Mouse (Mus musculus): Measurements from ENCODE around the gene Ppp1r15a. TPM values are rescaled to one million over a fixed set of nuclear protein-coding genes. Genes with fewer than 3 reads are reported as not detected.
A peak's percentile ranks its signal among the peaks of the same experiment; 100 is the strongest.

The Ppp1r15a gene
- polyA plus RNA-seq, 1 experiment from 2014 or later, result 21.9 TPM

DNA sequence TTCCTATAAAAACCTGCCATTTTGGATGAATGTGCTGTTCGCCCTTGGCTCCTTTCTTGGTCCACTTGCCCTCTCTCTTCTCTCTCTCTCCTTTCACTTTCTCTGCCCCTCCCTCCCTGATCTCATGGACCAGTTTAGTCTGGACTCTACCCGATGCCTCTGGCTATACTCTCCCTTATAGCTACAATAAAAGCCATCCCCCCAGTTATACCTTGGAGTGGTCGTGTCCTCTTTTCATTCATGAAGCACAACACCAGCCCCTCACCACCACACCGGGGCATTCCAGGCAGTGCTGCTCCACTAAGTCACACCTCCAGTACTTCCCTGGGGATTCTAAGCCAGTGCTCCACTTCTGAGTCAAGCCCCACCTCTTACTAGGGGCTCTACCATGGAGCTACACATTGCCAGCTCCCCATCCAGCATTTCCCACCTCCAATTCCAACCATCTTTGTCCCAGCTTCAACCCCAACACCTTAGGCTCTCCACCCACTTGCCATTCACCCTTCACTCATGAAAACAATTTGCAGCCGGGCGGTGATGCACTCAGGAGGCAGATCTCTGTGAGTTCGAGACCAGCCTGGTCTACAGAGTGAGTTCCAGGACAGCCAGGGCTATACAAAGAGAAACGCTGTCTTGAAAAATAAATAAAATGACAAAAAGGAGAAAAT lies 41.2 kb upstream of the Ppp1r15a start:
- Histone ChIP-seq H3K9ac (ENCODE audit: low read depth, low read length) (peak overlapping the region; percentile 59; the same call in 1 of the 2 replicates), H3K27ac (replicated peaks; ENCODE audit: low read depth, low read length) (peak overlapping the region; percentile 88), H3K27me3 (replicated peaks; ENCODE audit: control insufficient read depth, insufficient read depth, low read length) (no peaks in the 10 kb centered on the region), H3K4me3 (ENCODE audit: low read depth, low read length) (peak overlapping the region; percentile 42), H3K4me1 (ENCODE audit: control insufficient read depth, insufficient read depth, low read length) (peaks cover 26% of the 10 kb centered on the region), H3K4me2 (ENCODE audit: low read depth, low read length) (peak overlapping the region; percentile 79), H3K9me3 (ENCODE audit: control insufficient read depth, low read length) (no peaks in the 10 kb centered on the region), H3K36me3 (ENCODE audit: control insufficient read depth, insufficient read depth, low read length) (no peaks in the 10 kb centered on the region)
- 68% methylated on average over 8 of the region's 8 CpGs for WGBS
- DNase-seq (ENCODE audit: low spot score) (no peak), ATAC-seq (ENCODE audit: low read depth) (no peak)

DNA sequence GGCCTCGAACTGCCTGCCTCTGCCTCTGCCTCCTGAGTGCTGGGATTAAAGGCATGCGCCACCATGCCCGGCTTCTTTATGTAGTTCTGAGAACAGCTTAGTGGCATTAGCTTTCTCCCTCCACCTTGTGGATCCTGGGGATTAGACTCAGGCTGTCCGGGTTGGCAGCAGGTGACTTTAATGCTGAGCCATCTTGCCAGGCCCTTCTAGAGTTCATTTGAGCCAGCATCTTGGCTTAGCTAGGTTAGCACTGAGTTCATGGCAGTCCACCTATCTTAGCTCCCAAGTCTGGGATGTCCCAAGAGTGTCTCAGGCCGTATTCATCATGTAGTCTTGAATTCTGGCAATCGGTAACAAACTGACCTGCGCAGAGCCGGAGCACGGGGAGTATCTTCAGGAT lies 39.4 kb upstream of the Ppp1r15a start:
- no peak for DNase-seq (ENCODE audit: low spot score)
- Histone ChIP-seq H3K9me3 (ENCODE audit: control insufficient read depth, low read length) (no peaks in the 10 kb centered on the region), H3K9ac (ENCODE audit: low read depth, low read length) (no peak overlapping the region), H3K27me3 (replicated peaks; ENCODE audit: control insufficient read depth, insufficient read depth, low read length) (no peaks in the 10 kb centered on the region), H3K4me2 (ENCODE audit: low read depth, low read length) (no peak overlapping the region), H3K27ac (replicated peaks; ENCODE audit: low read depth, low read length) (no peak overlapping the region), H3K4me1 (ENCODE audit: control insufficient read depth, insufficient read depth, low read length) (peaks cover 18% of the 10 kb centered on the region), H3K36me3 (ENCODE audit: control insufficient read depth, insufficient read depth, low read length) (no peaks in the 10 kb centered on the region), H3K4me3 (ENCODE audit: low read depth, low read length) (no peak overlapping the region)
- ATAC-seq (ENCODE audit: low read depth), result no peak
- WGBS, result 87% methylated on average over 9 of the region's 9 CpGs

DNA sequence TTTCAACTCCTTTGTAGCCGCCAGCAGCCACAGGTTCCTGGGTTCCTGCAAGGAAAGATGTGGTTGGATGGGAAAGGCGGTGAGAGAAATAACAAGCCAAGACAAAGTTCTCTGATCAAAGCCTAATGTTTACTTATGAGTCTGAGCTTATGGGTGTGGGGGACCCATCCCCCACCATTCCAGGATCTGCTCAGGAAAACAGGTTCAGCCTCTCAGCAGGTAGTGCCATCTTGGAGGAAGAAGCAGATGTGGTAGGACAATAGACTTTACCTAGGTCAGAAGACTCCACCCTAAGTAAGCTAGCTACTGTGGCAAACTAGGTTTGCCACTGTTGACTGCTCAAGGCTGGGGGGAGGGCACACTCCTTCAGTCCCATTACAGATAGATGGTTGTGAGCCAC lies 38.7 kb upstream of the Ppp1r15a start:
- 77% methylated on average over 2 of the region's 2 CpGs for WGBS
- no peak overlapping the region for H3K4me3 ChIP-seq (ENCODE audit: low read depth, low read length)

DNA sequence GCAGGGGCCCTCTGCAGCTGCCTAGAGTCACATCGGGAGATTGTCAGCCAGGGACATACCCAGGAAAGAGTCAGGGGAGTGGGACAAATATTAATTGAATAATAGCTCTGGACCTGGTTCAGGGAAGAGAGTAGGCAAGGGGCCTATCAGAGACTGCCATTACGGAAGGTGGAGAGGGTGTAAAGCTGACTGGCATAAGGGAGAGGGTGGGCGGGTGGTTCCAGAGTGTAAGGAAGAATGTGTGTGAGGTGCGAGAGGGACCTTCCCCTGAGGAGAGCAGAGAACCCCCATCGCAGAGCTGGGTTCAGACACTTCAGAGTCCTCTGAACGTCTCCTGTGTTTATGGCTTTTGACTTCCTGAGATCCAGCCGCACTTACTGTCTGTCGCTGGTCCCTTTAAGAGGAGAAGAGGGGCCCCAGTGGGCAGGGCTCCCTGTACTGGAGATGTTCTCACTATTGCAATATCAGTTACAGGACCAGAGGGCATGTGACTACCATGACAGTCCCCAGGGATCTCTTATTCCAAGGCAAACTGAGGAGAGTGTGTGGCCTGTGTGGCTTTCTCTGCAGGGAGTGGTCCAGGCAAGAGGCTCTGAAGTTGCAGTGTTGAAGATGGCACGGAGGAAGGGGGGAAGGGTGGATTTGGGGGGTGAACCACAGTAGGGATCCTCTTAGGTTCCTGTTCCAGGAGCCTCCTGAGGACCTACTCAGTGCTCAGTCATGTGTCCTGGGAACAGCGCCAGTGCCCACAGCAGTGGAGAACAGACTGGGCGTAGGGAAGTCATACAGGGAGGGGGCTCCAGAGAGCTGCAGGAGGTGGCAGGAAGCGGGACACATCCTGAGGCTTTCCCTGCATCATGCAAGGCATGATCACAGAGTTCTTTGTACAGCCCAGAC lies 35.8 kb upstream of the Ppp1r15a start:
- no peaks in the 10 kb centered on the region for H3K27me3 ChIP-seq (replicated peaks; ENCODE audit: control insufficient read depth, insufficient read depth, low read length)
- 0 out of 2 replicates have a peak overlapping the region, but pooled peaks have one; percentile 20 for H3K4me2 ChIP-seq (ENCODE audit: low read depth, low read length)
- WGBS, result 33% methylated on average over 11 of the region's 12 CpGs
- ATAC-seq (ENCODE audit: low read depth) (peak; percentile 69), DNase-seq (ENCODE audit: low spot score) (peak; percentile 68)
- H3K9me3 ChIP-seq (ENCODE audit: control insufficient read depth, low read length), result no peaks in the 10 kb centered on the region
- no peaks in the 10 kb centered on the region for H3K36me3 ChIP-seq (ENCODE audit: control insufficient read depth, insufficient read depth, low read length)
- H3K9ac ChIP-seq (ENCODE audit: low read depth, low read length), result peak overlapping the region; percentile 45; the same call in 1 of the 2 replicates
- H3K4me1 ChIP-seq (ENCODE audit: control insufficient read depth, insufficient read depth, low read length), result peaks cover 6% of the 10 kb centered on the region
- H3K27ac ChIP-seq (replicated peaks; ENCODE audit: low read depth, low read length), result no peak overlapping the region; the same call in 1 of the 2 replicates
- H3K4me3 ChIP-seq (ENCODE audit: low read depth, low read length), result no peak overlapping the region

More for the DNA sequence above, 38.7 kb upstream of the Ppp1r15a start:
- DNase-seq (ENCODE audit: low spot score), result peak; percentile 17
- no peaks in the 10 kb centered on the region for H3K36me3 ChIP-seq (ENCODE audit: control insufficient read depth, insufficient read depth, low read length)
- no peak for ATAC-seq (ENCODE audit: low read depth)
- H3K27ac ChIP-seq (replicated peaks; ENCODE audit: low read depth, low read length), result no peak overlapping the region
- H3K9ac ChIP-seq (ENCODE audit: low read depth, low read length), result no peak overlapping the region
- peaks cover 18% of the 10 kb centered on the region for H3K4me1 ChIP-seq (ENCODE audit: control insufficient read depth, insufficient read depth, low read length)
- H3K27me3 ChIP-seq (replicated peaks; ENCODE audit: control insufficient read depth, insufficient read depth, low read length), result no peaks in the 10 kb centered on the region
- H3K9me3 ChIP-seq (ENCODE audit: control insufficient read depth, low read length), result no peaks in the 10 kb centered on the region
- no peak overlapping the region for H3K4me2 ChIP-seq (ENCODE audit: low read depth, low read length)

DNA sequence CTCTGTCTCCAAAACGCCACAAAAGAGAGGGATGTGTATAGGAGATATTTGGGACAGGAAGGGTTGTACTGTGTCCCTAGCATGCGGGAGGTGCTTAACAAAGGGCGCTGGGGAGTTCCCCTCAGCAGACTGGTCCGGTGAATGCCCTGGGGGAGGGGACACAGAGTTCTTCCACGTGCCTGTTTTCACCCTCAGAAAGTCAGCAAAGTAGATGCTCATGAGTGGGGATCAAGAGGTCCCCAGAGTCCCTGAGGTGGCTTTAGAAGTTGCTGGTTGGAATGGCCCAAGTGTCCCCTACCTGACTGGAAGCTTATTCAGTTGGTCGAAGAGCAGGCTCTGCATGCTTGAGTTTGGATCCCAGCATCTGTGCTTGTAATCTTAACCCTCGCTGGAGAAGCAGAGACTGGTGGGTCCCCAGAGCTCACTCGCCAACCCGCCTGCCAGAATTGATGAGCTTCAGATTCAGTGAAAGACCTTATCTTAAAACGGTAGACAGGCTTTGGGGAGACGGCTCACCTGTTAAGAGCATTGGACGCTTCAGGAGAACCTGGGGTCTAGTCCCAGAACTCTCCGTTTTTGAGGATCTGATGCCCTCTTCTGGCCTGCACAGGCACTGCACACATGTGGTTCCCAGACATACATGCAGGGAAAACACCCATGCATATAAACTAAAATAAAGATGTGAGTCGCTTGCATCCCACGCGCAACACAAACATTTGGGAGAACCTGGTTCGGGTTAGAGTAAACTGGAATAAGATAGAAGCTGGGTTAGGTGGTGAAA lies 35.0 kb upstream of the Ppp1r15a start:
- Histone ChIP-seq H3K9ac (ENCODE audit: low read depth, low read length) (peak overlapping the region; percentile 45; the same call in 1 of the 2 replicates), H3K4me2 (ENCODE audit: low read depth, low read length) (0 out of 2 replicates have a peak overlapping the region, but pooled peaks have one; percentile 20), H3K9me3 (ENCODE audit: control insufficient read depth, low read length) (no peaks in the 10 kb centered on the region), H3K4me1 (ENCODE audit: control insufficient read depth, insufficient read depth, low read length) (peaks cover 6% of the 10 kb centered on the region), H3K4me3 (ENCODE audit: low read depth, low read length) (no peak overlapping the region), H3K27me3 (replicated peaks; ENCODE audit: control insufficient read depth, insufficient read depth, low read length) (no peaks in the 10 kb centered on the region), H3K36me3 (ENCODE audit: control insufficient read depth, insufficient read depth, low read length) (no peaks in the 10 kb centered on the region), H3K27ac (replicated peaks; ENCODE audit: low read depth, low read length) (no peak overlapping the region)
- WGBS, result 19% methylated on average over 17 of the region's 17 CpGs
- peak; percentile 79 for ATAC-seq (ENCODE audit: low read depth)
- DNase-seq (ENCODE audit: low spot score), result peak; percentile 80

DNA sequence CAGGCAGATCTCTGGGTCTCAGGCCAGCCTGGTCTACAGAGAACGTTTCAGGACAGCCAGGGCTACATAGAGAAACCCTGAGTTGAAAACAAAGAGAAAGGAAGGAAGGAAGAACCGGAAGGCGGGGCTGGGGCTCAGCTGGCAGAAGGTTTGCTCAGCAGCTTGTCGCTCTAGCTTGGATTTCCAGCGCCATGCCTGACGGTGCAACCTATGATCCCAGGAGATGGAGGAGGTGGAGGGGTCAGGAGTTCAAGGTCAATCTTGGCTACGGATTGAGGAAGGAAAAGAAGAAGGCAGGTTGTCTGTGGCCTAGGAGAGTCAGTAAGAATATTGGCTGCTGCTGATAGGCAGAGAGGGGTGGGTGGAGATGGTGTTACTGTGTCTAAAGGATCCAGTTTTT lies 34.2 kb upstream of the Ppp1r15a start:
- WGBS, result 83% methylated on average over 7 of the region's 7 CpGs
- peaks cover 6% of the 10 kb centered on the region for H3K4me1 ChIP-seq (ENCODE audit: control insufficient read depth, insufficient read depth, low read length)
- H3K27ac ChIP-seq (replicated peaks; ENCODE audit: low read depth, low read length), result no peak overlapping the region
- H3K4me3 ChIP-seq (ENCODE audit: low read depth, low read length), result no peak overlapping the region
- ATAC-seq (ENCODE audit: low read depth), result no peak
- no peak overlapping the region for H3K9ac ChIP-seq (ENCODE audit: low read depth, low read length)
- no peaks in the 10 kb centered on the region for H3K36me3 ChIP-seq (ENCODE audit: control insufficient read depth, insufficient read depth, low read length)
- H3K27me3 ChIP-seq (replicated peaks; ENCODE audit: control insufficient read depth, insufficient read depth, low read length), result no peaks in the 10 kb centered on the region
- H3K9me3 ChIP-seq (ENCODE audit: control insufficient read depth, low read length), result no peaks in the 10 kb centered on the region
- H3K4me2 ChIP-seq (ENCODE audit: low read depth, low read length), result no peak overlapping the region
- no peak for DNase-seq (ENCODE audit: low spot score)

DNA sequence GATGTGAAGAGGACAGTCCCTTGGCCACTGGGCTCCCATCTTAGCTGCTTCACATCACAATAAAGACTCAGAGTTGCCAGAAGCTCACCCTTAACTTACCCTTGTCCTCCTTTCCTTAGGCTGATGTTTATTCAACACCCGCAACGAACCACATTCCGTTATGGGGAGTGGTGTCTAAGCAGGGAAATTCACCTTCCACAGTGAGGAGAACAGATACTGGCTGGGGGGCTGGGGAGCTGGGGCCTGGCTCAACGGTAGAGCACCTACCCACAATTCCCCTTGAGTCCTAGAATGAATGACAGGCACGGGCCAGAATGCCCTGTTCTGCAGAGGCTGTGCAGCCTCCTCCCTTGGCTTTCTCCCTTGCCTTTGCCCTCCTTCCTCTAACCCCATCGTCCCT lies 32.8 kb upstream of the Ppp1r15a start:
- ATAC-seq (ENCODE audit: low read depth), result no peak
- no peaks in the 10 kb centered on the region for H3K27me3 ChIP-seq (replicated peaks; ENCODE audit: control insufficient read depth, insufficient read depth, low read length)
- no peak overlapping the region for H3K27ac ChIP-seq (replicated peaks; ENCODE audit: low read depth, low read length)
- no peak overlapping the region for H3K9ac ChIP-seq (ENCODE audit: low read depth, low read length)
- no peaks in the 10 kb centered on the region for H3K36me3 ChIP-seq (ENCODE audit: control insufficient read depth, insufficient read depth, low read length)
- H3K4me1 ChIP-seq (ENCODE audit: control insufficient read depth, insufficient read depth, low read length), result peaks cover 6% of the 10 kb centered on the region
- H3K4me2 ChIP-seq (ENCODE audit: low read depth, low read length), result no peak overlapping the region
- WGBS, result 43% methylated on average over 6 of the region's 6 CpGs
- H3K9me3 ChIP-seq (ENCODE audit: control insufficient read depth, low read length), result no peaks in the 10 kb centered on the region
- DNase-seq (ENCODE audit: low spot score), result no peak
- H3K4me3 ChIP-seq (ENCODE audit: low read depth, low read length), result no peak overlapping the region

DNA sequence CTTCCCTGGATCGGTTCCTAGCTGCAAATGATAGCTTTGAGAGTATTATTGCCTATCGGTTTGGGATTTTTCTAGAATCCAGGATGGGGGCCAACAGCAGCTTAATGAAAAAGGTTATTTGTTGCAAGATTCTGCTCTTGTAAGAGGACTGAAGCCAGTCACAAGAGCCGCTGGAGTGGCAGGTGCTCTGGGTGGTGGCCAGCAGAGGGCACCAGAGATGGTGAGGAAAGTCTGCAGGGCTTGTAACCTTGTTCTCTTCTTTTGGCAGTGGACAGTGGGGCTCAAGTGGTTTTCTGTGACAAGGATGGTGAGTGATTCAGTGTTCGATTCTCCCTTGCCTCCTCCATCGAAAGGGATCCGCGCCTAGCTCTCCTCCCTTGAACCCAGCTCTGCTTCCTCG lies 29.7 kb upstream of the Ppp1r15a start:
- DNase-seq (ENCODE audit: low spot score) (peak; percentile 72), ATAC-seq (ENCODE audit: low read depth) (peak; percentile 41; the same call in 1 of the 2 replicates)
- H3K9me3 ChIP-seq (ENCODE audit: control insufficient read depth, low read length), result no peaks in the 10 kb centered on the region
- H3K27ac ChIP-seq (replicated peaks; ENCODE audit: low read depth, low read length), result no peak overlapping the region
- no peaks in the 10 kb centered on the region for H3K36me3 ChIP-seq (ENCODE audit: control insufficient read depth, insufficient read depth, low read length)
- no peaks in the 10 kb centered on the region for H3K4me1 ChIP-seq (ENCODE audit: control insufficient read depth, insufficient read depth, low read length)
- WGBS, result 26% methylated on average over 8 of the region's 8 CpGs
- no peak overlapping the region for H3K4me3 ChIP-seq (ENCODE audit: low read depth, low read length)
- H3K27me3 ChIP-seq (replicated peaks; ENCODE audit: control insufficient read depth, insufficient read depth, low read length), result no peaks in the 10 kb centered on the region
- no peak overlapping the region; the same call in 1 of the 2 replicates for H3K9ac ChIP-seq (ENCODE audit: low read depth, low read length)
- H3K4me2 ChIP-seq (ENCODE audit: low read depth, low read length), result no peak overlapping the region

Measured in embryonic facial prominence, embryonic 14.5 days (tissue).